Mouse (Mus musculus): Measurements from ENCODE around the gene Hgd. TPM values are rescaled to one million over a fixed set of nuclear protein-coding genes. Genes with fewer than 3 reads are reported as not detected.
"Not testable (repeated sequence)": the region's sequence is repeated elsewhere in the genome, so short reads cannot be mapped to it uniquely, and the experiment has no call there.

The Hgd gene
- total RNA-seq, 2 experiments from 2014 or later: not detected

GRCm38 (mm10) chr16:37626388-37626949 is 46.5 kb downstream of the Hgd start:
- DNase-seq: no peak
- intact Hi-C loops (cut with DNase I): no loop called here

GRCm38 (mm10) chr16:37628336-37628735 is 48.4 kb downstream of the Hgd start:
- no peak for DNase-seq
- intact Hi-C loops (cut with DNase I): no loop called here

GRCm38 (mm10) chr16:37629011-37629410 is 49.1 kb downstream of the Hgd start:
- intact Hi-C loops (cut with DNase I): no loop called here
- no peak for DNase-seq

- intact Hi-C loops (cut with DNase I): no loop called here
- DNase-seq: no peak
These were observed 54.6 kb downstream of the Hgd start for GRCm38 (mm10) chr16:37634578-37634977.

- intact Hi-C loops (cut with DNase I): no loop called here
- no peak for DNase-seq
These were observed 55.1 kb downstream of the Hgd start for GRCm38 (mm10) chr16:37635095-37635494.

GRCm38 (mm10) chr16:37636107-37636506 is 56.2 kb downstream of the Hgd start:
- no peak for DNase-seq
- intact Hi-C loops (cut with DNase I): no loop called here

- intact Hi-C loops (cut with DNase I): no loop called here
- DNase-seq: no peak
These were observed 57.8 kb downstream of the Hgd start for GRCm38 (mm10) chr16:37637802-37638201.

- DNase-seq; intact Hi-C loops (cut with DNase I): not testable (repeated sequence)
These were observed 60.6 kb downstream of the Hgd start for GRCm38 (mm10) chr16:37640522-37640921.

GRCm38 (mm10) chr16:37644486-37644885 is 64.5 kb downstream of the Hgd start:
- intact Hi-C loops (cut with DNase I): no loop called here
- no peak for DNase-seq

GRCm38 (mm10) chr16:37645211-37645610 is 65.3 kb downstream of the Hgd start:
- no peak for DNase-seq
- intact Hi-C loops (cut with DNase I): no loop called here

- DNase-seq: no peak
- intact Hi-C loops (cut with DNase I): no loop called here
These were observed 65.8 kb downstream of the Hgd start for GRCm38 (mm10) chr16:37645799-37646198.

GRCm38 (mm10) chr16:37647067-37647466 is 67.1 kb downstream of the Hgd start:
- intact Hi-C loops (cut with DNase I): no loop called here
- no peak for DNase-seq

GRCm38 (mm10) chr16:37647936-37648335 is 68.0 kb downstream of the Hgd start:
- DNase-seq: no peak
- intact Hi-C loops (cut with DNase I): no loop called here

GRCm38 (mm10) chr16:37649068-37649467 is 69.1 kb downstream of the Hgd start:
- intact Hi-C loops (cut with DNase I): no loop called here
- no peak for DNase-seq

GRCm38 (mm10) chr16:37651467-37651866 is 71.5 kb downstream of the Hgd start:
- no peak for DNase-seq
- intact Hi-C loops (cut with DNase I): no loop called here

GRCm38 (mm10) chr16:37652654-37653053 is 72.7 kb downstream of the Hgd start:
- DNase-seq: no peak
- intact Hi-C loops (cut with DNase I): no loop called here

- intact Hi-C loops (cut with DNase I): no loop called here
- no peak for DNase-seq
These were observed 73.1 kb downstream of the Hgd start for GRCm38 (mm10) chr16:37653058-37653457.

GRCm38 (mm10) chr16:37653731-37654657 is 74.0 kb downstream of the Hgd start, which contains the start of gene Ndufb4:
TSS of gene Ndufb4 (minus strand) at chr16:37654453.
- peak; percentile 99 for DNase-seq
- intact Hi-C loops (cut with DNase I): no loop called here

- intact Hi-C loops (cut with DNase I): no loop called here
- DNase-seq: no peak
These were observed 75.0 kb downstream of the Hgd start for GRCm38 (mm10) chr16:37654831-37655455.

- intact Hi-C loops (cut with DNase I): no loop called here
- DNase-seq: no peak
These were observed 75.9 kb downstream of the Hgd start for GRCm38 (mm10) chr16:37655756-37656347.

- no peak for DNase-seq
- intact Hi-C loops (cut with DNase I): no loop called here
These were observed 76.8 kb downstream of the Hgd start for GRCm38 (mm10) chr16:37656796-37657195.
